Mouse (Mus musculus) heart, adult 11 months (tissue): ENCODE measurements around the gene Ebf1.

Source experiments
- DNase-seq: peaks from one replicate; pipeline ENCODE4 v3.0.0; 2022

Gene Ebf1

DNA sequence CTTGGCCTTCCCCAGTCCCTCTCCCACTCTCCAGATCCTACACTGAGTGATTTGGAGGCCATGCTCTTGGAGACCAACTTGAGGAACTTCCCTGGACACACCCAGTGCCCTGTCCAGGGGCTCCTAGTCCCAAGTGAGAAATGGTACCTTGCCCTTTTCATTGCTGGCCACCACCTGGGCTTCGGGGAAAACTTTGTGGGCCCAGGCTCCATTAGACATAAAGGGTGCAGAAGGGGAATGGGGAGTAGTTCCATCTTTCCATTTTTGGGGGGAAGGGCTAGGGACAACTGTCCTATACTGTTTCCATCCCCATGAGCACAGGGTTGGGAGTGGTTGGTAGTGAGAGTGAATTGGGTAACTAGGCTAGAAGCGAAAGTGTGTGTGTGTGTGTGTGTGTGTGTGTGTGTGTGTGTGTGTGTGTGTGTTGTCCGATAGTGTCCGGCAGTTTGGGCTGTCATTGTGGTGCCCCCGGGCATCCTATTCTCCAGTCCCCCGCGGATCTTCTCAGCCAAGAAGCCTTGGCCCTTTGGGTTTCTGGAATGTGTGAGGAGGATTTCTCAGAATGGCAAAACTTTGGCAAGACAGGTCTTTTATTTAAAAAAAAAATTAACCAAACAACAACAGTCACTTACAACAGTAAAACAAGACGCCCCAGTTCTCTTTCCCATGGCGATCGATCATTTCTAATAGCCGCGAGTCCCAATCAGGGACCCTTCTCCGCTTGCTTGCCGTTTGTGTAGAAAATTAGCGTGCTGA lies 2.2 kb downstream of the Ebf1 start:
- peak; percentile 93 for DNase-seq

DNA sequence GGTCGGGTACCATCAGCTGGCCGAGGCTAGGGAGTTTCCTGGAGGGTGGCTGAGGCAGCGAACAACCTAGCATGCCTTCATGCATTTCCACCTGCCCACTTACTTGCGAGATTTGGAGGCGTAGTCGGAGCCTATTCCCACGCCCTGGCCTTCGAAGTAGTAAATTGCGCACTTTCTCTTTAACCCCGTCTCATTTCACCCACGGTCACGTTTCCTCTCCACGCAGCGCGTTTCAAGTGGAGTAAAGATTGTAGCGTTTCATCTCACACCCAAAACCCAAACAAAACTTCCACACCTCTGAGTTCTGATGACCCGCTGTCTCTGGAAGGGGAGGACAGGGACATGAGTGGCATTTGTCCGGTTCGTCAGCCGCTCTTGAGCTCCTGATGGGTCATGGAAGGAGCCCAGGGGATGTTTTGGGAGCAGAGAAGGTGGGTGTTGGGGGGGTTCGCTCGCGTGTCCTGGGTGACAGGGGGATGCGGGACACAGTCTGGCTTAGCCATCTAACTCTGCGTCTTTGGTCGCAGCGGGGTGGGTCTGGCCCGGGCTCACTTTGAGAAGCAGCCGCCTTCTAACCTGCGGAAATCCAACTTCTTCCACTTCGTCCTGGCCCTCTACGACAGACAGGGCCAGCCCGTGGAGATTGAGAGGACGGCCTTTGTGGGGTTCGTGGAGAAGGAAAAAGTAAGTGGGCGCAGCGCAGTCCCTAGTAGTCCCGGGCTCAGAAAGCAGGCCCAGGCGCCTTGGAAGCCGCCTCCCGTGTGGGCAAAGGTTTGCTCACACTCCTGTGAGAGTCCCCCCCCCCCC lies 3.0 kb downstream of the Ebf1 start:
- DNase-seq: peak; percentile 97

DNA sequence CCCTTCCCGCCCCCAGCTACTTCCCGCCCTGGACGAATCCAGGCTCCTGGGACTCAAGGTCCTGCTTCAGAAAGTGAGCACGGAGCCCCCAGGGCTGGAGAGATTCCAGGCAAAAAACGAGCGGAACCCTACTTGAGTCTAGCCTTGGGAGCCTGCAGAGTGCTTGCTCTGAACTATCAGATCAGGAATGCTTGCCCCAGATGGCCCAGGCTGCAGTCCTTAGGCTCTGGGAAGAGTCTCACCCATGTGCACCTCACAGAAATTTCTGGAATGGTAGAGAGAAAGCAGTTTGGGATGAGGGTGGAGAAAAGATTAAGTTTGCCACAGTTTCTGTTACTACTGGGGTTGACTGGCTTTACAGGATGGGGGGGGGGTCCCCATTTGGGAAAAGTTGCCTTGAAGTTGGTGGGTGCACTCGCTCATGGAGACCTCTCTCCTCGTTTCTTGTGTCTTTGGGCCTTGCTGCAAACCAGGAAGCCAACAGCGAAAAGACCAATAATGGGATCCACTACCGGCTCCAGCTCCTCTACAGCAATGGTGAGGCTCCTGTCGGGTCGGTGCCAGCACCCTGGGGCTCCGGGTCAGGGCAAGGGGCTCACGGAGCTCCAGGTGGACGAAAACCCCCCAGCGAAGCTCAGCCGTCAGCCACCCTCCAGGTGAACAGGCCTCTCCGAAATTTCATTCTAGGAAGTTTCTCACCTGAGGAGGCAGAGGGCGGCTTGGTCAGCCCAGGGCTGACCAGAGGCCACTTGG lies 3.8 kb downstream of the Ebf1 start:
- DNase-seq: peak; percentile 92

DNA sequence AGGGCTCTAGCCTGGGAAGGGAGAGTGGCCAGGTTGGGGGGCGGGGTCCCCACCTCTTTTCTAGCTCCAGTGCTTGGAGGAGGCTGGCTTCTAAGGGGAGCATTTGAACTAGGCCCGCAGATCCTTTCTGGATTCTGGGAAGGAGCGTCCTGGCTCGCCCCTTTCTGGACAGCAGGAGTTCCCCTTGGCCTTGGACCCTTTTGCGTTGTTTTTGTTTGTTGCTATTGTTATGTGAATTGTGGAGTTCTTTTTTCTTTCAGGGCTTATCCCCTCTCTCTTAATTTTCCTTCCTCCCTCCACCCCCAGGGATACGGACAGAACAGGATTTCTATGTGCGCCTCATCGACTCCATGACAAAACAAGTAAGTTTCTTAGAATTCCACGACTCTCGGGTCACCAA lies 4.5 kb downstream of the Ebf1 start:
- DNase-seq: no peak

DNA sequence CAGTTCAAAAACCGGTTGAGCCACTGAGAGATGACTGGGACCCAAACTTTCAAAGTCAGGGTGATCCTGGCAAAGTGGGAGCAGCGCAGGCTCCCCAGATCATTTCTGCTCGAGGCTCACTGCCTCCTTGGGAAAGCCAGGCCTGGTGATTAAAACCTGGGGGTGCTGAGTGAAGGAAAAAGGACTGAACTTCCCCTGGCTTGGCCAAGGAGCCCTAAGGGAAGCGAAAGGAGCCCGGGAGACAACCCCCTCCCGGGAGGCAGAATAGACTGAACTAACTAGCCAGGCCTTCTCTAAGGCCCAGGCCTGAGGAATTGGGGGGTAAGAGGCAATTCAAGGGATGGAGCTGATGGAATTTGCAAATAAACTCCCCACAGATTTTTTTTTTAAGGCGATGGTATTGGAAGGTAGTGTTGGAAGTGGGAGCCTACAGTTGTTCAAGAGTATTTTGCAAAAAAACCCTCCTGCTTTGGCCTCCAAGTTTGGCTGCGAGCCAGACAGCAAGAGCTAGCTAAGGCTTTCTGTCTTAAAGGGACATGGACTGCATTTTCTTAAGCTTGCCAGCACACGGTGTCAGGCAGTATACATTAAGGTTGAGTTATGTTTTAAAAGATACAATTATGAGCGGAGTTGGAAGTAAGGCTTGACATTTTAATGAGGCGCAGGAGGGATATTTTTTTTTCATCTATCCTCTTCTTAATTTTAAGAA lies 5.1 kb downstream of the Ebf1 start:
- DNase-seq: peak; percentile 94

DNA sequence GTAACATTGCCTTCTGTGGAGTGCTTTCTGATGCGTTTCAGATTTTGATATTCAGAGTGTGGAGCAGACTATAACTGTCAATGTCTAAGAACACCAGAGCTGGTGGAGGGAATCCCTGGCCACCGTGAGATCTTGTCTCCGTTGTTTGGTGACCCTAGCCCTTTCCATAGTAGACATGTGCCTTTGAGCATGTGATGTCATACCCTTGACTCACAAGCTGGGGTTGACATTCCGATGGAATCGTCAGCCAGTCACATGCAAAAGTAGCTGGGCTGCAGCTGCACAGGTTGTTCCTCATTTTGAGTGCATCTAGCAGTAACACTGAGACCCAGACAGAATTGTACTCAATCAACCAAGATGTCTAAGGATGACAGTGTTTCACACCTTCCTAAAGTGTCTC lies 7.4 kb downstream of the Ebf1 start:
- DNase-seq: peak; percentile 80

DNA sequence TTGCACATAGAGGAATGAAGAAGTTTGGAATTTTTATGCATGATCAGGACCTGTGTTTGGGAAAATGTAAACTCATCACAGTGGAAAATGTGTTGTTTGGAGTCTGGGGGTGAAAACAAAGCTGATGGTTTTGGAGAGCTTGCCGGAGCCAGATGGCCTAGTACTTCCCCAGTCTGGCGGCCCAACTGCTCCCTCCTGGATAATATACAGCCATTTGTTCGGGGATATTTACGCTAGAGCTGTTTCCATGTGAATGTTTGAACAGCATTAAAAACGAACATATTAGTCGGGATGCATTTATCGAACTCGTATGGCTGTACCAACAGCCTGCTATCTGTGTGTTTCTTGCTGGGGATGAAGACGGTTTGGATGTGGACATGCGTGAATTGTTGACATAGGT lies 8.9 kb downstream of the Ebf1 start:
- peak; percentile 72 for DNase-seq

DNA sequence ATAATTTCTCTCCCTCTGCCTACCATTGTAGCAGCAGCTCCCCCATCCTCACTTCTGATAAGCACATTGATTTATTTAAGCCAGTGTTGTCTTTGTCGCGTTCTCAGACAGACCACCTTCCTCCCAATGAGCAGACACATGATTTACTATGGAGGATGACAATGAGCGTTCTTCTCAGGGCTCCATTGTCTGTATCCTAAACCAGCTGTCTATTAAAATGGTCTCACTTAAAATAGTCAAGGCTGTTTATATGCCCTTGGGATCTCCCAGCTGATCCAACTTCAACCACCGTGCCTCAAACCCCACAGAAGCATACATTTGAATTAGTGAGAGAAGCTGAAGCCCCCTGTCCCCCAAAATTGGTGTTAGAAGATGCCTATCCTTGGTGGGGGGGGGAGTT lies 11.3 kb downstream of the Ebf1 start:
- DNase-seq: peak; percentile 67

DNA sequence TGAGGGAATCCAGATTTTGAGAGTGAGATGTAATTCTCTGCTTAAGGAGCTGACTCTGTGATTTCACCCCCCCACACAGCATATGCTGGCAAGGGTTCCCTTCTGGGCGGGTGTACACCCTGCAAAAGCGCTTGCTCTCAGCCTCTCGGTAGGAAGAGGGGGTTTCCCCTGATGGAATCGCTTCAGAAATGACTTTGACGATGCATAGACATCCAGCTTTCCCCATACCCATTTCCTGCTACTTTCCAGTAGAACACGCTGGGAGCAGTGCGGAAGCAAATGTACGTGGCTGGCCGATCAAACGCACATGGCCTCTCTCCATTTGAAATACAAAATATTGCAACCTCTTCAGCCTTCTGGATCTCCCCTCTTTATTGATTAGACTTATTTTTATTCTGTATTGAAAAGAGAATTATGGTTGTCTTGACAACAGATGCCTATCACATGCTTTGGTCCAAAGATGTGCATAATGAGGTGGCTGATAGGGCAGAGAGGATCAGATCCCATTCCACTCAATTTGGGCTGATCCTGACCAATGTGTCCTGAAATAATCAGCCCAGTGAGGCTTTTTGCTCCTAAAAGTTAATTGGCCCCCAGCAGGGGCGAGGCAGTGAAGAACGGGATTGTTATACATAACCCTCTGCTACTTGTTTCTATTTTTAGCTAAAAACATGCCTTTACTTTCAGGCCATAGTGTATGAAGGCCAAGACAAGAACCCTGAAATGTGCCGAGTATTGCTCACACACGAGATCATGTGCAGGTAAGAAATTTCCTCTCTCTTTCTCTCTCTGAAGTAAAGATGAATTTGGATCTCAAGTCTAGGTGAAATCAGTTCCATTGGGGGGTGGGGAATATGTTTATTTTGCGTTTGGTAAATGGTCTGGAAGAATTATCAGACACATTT lies 15.2 kb downstream of the Ebf1 start:
- DNase-seq: peak; percentile 6

DNA sequence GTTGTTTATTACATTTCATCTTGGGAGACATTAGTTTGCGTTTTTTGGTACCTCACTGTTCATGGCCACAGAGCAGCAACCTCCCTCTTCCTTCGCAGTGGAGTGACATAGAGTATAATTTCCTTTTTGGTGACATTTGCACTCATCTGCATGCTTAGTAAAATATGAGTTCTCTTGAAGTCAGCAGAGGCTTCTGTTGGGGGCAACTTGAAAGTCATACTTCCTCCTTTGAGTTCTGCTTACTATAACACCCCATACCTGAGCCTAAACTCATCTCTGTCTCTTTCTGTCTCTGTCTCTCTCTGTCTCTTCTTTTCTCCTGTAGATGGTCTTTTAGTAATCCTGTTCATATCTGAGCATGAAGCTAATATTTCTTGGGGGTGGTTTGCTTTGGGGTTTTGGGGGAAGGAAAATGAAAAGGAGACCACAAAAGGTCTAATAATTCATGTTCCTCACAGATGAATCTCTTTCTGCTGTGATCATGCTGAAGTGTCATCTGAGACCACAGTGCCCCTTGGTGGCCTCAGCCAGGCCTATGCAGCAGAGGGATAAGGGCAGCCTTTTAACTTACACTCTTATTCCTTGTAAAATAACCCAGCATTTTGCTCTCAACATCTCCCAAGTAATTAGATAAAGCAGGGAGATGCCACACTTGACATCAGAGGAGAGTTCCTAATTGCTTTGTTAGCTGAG lies 16.0 kb downstream of the Ebf1 start:
- DNase-seq: peak; percentile 53

DNA sequence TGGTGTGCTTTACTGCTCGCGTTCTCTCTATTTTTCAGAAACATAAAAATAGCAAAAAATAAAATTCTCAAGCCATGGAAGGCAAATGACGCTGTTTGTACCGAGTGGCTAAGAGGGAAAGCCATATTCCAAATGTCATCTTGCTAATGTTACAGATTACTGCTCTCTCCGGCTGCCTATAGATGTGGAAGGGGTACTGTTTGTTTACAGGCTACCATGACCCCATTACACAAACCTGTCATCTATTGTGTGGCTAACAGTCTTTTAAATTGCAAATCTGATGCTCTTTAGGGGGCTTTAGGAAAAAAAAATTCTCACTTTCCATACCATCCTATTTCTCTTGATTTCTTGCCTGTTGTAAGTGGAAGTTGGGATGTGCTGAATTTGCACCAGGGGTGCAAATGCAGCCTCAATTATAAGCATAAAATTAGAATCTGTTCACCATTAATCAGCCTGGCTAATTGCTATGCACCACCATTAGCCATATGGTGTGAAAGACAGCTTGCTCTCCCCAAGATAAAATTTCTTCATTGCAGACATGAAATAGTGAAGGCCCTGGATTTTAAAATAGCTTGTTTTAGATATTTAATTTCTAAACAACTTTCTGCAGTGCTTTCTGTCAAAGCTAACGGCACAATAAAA lies 17.6 kb downstream of the Ebf1 start:
- peak; percentile 19 for DNase-seq

DNA sequence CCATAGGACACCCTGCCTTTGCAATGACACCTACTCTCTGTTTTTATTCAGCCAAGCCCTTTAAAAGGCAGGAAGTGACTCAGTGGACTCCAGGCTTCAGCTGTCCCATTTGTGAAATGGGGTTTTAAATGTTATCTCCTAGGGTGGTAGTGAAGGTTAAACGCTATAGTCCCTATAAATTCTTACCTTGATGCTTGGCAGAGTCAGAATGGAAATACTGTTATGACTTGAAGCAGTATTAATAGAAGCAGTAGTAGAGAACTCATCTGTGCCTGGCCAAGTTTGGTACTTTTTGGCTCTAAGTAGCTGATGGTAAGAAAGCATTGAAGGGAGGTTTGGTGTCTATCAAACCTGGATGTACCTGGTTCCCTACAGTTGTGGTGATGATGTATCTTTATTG lies 19.1 kb downstream of the Ebf1 start:
- DNase-seq: peak; percentile 40

DNA sequence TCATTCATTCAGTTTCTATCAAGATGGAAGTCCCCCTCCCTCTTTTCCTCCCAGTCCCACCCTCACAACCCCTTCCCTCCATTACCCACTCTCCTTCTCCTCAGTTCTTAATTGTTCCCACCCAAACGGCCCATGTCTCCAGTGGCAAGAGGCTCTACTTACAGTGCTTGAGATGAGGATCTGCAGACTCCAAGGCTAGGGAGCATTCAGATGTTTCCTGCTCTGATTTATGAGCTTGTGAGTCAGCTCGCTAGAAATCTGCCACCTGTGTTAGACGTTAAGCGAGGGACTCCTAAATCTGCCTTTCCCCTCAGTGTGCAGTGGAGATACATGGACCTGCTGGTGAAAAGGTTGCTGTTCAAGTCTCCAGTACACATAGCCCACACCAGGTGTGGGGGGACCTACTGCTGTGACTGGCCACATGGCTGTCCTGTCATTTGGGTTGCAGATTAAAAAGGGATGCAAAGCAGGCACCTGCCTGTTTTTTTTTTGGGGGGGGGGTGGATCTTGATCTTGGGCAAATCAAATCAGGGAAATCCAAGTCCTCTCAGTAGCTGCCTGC lies 21.2 kb downstream of the Ebf1 start:
- peak; percentile 68 for DNase-seq

DNA sequence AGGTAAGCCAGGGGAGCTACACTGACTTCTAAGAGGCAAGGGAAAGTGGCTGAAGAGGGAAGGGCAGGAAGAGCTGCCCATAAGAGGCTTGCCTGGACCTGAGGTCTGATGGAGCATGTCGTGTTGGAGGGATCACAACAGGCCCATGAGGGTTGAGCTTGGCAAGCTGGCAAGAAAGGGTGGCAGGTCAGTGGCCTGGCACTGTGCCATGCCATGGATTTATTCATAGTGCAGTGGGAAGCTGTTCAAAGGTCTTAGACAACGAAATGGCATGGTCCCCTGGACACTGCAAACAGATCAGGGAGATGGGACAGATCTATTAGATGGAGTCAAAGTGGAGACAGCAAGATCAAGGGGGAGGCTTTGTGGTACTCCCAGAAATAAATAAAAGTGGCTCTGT lies 24.4 kb downstream of the Ebf1 start:
- DNase-seq: peak; percentile 87

DNA sequence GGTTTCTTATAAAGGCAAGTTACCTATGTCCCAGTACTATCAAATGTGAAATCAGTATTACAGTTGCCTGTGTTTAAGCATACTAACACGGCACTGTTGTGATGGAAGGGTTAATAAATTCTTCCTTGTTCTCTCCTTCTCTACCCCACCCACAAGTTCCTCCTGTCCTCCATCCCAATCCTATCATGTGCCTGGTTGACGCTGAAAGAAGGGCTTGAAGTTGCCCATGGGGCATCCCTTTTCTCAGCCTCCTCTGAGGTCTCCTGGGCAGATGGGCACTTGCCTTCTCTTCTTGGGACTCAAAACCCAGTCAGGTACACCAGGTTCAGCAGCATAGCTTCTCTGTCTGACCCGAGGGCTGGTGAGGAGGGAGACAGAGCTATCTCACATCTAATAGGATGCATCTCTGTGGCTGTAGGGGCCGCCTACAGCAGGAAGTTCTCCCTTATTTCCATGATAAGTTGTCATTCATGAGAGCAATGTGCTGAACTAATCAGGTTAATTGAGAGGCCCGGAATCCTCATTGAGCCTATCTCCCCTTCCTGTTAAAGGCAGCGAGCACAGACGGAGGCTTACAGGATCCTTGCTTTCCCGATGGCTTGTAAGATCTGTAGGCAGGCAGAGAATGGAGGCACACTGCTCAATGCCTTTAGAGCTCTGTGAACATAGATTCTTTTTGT lies 37.4 kb downstream of the Ebf1 start:
- DNase-seq: peak; percentile 86

DNA sequence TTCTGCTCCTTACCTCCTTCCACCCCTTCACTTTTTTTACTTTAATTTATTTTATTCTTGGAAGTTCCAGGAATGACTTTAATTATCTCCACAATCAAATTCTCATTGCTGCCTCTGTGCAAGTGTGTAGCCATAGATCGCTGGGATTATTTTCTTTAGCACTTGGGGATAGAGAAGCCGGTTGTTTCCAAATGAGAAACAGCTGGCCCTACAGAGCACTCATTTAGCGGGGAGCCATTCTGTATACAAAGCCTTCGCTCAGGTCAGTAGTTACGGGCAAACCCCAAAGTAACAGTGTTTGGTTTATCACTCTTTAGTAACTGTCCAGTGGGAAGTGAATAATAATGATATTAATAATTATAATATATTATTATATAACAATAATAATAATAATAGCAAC lies 38.4 kb downstream of the Ebf1 start:
- peak; percentile 23 for DNase-seq

DNA sequence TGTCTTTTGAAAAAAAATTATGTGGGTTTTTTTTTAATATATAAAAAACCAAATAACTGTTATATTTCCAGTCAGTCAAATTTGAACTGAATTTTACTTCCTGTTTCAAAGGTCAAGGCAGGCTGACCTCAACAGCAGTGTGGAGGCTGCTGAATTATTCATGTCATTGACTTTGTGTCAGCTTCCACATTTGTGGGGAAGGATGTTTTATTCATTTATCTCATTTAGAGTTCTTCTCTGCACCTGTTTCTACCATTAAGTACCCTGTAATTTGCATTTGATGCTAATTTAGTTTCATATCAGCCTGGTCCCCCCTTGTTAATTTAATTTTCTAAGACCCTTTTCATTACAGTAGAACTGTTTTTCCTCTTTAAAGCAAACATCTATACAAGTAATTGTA lies 39.8 kb downstream of the Ebf1 start:
- no peak for DNase-seq

DNA sequence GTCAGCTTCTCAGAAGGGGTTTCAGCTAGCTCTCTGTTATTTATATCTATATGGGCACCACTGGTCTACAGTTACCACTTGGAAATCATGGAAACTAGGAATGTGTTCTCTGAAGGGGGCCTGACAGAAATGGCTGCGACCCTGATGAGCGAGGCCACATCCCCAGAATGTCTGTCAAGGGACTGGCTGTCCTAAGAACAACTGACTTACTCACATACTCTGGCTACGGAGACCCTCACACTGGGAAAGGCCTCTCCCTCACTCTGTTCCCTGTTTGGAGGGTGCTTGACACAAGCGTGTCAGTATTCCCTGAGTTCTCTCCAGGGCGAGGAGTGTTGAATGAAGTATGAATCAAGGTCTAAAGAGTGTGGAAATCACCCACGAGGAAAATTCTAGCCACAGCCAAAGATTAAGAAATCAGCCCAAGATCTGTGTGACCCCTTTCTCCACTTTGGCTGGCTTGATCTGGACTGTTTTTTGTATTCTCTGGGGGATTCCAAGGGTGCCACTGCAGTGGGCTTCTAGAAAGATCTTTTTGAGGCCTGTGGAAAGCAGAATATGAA lies 40.8 kb downstream of the Ebf1 start:
- peak; percentile 88 for DNase-seq

DNA sequence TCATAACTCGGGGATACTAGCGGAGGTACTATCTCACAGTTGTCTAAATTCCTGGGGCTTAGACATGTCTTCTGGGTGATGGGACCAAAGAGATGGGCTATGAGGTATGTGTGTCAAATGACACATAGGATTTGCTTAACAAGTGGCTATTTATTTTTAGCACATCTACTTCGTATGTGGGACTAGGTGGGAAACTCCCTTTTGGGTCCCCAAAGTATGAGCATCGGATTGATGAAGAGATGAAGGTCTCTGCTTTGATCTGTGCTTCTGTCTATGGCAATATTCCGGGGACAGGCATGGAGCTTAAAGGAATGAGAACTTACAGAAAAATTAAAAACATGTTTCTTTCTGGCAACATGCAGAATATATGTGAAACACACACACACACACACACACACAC lies 44.8 kb downstream of the Ebf1 start:
- peak; percentile 15 for DNase-seq
